Mouse (Mus musculus): ENCODE measurements around the gene Drd2. TPM values are rescaled to one million over a fixed set of nuclear protein-coding genes. Genes with fewer than 3 reads are reported as not detected.
A peak's percentile ranks its signal among the peaks of the same experiment; 100 is the strongest.

The Drd2 gene
- 1 to 10 TPM in 1 of 2 experiments, under 1 TPM in 1; 0.95 to 1.7 TPM for total RNA-seq (2021)
- long read RNA-seq, experiment 1 = 0 reads
- long read RNA-seq, experiment 2, partial matches to known transcripts = 0 of 1 reads
- long read RNA-seq, experiment 2, other reads (novel, unspliced or antisense) = 0 of 1 reads

DNA sequence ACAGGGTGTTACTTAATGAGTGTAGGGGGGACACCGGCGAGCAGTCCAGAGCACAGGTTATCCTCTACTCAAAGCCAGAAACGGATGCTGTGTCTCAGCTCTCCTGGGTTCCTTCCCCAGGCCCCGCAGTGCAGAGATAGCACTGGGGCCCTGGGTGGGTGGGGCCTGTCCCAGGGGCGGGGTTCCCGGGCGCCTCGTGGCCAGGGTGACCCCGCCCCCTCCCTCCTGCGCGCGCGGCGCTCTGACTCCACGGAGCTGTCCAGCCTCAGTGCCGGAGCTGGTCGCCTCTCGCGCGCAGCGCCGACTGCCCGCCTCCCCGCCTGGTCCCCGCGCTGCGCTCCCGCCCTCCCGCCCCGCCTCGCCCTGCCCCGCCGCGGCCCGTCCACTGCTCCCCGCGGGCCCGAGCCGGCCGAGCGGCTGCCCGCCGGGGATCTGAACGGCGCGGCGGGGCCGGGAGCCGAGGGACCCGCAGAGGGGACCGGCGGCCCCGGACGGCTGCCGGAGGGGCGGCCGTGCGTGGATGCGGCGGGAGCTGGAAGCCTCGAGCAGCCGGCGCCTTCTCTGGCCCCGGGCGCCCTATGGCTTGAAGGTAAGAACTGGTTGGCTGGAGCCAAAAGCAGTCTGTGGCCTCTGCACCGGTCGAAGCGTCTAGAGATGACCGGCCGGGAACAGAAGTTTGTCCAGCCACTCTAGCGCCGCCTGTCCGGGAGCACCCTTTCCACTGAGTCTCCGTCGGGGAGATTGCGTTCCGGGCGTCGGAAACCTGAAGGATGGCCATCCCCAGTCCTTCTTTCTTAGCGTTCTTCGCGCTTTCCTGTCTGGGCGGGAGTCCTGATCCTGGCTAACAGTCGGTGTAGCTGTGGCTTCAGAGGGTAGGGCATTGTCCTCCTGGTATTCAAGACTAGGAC, at the start of gene Drd2:
Drd2 (plus strand) TSS at position 492 of the 908 bp plus-strand sequence.
- peak; percentile 71 to 78 for DNase-seq

DNA sequence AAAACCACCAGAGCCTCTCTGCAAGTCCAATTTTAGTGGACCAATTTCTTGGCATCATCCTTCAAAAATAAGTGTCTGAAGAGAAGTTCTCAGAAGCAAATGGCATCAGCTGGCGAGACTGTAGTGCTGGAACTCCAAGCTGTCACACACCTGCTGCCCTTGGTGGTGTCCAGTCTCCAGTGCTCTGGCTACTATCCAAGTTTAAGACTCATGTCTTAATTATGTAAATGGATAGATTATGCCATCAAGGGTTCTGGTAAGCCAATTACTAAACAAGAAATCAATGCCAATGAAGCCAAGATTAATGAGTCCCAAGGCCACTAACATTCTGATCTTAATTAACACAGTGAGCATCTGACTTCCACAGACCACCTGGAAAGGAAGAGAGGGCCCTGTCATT, 45.3 kb upstream of the Drd2 start:
- no peak for DNase-seq

DNA sequence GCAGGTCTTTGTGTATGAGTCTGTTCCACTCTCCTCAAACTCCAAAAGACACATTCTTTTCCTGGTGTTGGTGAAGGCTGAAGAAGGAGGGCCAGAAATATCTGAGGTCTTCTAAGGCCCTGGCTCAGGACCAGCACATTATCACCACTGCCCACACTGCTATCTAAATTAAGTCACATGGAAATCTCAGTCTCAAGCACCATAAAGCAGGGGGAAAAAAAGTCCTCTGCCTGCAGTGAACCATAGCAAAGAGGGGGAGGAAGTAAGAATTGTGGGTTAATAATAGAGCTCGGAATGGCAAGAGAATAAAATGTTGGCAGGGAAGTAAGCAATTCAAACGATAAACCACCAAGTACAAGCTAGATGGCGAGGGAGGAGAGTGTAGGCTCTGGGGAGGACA, 32.9 kb upstream of the Drd2 start:
- no peak for DNase-seq

GRCm38 (mm10) chr9:49310821-49311220, 29.6 kb upstream of the Drd2 start:
- DNase-seq = no peak

DNA sequence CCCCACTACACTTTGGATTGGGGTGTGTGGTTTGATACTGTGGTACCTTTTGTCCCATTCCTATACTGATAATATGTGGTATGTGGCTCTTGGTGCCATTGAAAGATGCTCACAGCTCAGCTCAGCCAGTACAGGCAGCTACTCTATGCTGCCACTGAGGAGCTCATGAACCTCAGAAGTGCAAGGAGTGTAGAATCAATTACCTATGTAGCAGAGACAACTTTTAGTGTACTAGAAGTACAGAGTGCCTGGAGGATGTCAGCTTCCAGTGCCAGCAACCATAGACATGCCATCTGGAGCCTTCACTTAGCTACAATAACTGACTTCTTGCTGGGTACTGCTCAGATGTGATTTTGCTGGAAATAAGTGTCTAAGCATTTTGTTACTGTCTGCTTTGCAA, 21.8 kb upstream of the Drd2 start:
- no peak for DNase-seq

GRCm38 (mm10) chr9:49341044-49341365, 578 bp downstream of the Drd2 start:
- peak; percentile 69 to 75 for DNase-seq

DNA sequence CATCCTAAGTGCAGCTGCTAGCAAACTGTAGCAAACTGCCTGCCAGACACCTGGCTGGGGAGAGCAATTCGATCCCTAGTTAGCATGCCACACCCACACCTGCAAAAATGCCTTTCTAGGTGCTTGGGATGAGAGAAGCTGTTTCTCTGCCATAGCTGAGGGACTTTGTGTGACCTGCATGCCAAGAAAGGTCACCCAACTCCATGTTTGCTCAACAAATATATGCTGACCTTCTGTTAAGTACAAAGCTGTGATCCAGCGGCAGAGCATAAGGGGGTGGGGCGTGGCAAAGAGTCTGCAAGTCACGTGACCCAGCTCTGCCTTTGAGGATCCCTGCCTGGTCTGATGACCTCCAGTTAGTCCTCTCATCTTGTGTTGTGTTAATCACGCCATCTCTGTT, 25.3 kb downstream of the Drd2 start:
- DNase-seq = peak in 1 of 2 experiments; percentile 23

DNA sequence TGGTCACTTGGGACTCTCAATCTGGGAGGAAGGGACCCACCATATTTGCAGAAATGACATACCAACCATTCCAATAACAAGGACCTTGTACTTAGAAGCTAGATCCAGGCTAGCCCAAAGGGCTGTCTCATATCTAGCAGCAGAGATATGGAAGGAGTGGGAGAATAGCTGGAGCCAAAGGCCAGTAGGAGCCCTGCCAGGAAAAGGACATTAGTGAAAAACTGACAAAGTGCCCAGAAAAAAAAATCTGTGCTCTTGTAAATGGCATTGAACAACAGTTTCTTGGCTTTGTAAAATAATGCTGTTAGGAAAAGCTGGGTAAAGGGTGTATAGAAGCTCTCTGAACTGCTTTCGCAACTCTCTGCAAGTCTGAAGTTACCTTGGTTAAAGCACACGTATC, 33.5 kb downstream of the Drd2 start:
- DNase-seq = peak; percentile 29 to 34

- peak in 1 of 2 experiments; percentile 7 for DNase-seq
These were observed 39.5 kb downstream of the Drd2 start for GRCm38 (mm10) chr9:49379962-49380361.

GRCm38 (mm10) chr9:49384041-49384440, 43.6 kb downstream of the Drd2 start:
- no peak for DNase-seq

GRCm38 (mm10) chr9:49384855-49385254, 44.4 kb downstream of the Drd2 start:
- DNase-seq = no peak

DNA sequence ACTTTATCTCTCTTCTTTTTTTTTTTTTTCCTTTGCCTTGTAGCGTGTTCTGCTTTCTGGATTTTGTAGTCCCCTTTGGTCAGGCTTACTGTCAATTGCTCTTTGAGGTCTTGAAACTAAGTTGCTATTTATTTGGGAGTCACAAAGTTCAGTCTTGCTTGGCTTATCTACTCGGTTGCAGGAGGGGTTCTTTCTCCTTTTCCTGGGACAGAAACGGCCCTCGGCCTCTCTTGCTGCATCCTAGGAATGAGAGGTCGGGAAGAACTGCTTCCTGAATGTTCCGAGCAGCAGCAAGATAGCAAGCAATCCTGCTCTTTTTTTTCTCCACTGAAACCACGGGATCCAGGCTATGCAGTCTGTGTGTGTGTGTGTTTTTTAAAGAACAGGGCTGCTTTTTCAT, 44.9 kb downstream of the Drd2 start:
- DNase-seq = peak in 1 of 2 experiments; percentile 18

GRCm38 (mm10) chr9:49386119-49386518, 45.7 kb downstream of the Drd2 start:
- DNase-seq = peak; percentile 17 to 41

- no peak for DNase-seq
These were observed 51.8 kb downstream of the Drd2 start for GRCm38 (mm10) chr9:49392242-49392641.

DNA sequence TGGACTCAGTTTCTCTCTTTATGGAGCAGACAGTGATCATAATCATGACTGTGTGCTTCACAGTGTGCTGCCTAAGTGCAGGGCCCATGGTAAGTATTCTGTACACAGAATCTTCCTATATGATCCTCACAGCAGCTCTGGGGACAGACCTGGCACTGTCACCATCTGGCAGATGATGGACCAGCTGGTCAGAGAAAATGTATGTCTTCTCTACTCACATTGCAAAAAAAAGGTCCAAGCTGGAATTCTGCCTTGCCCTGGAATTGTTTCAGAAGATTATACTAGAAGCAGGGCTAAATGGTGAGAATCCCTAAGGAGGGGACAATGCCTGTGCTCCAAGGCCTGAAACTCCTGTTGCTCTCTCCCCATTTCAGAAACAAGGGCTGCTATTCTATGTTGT, 55.6 kb downstream of the Drd2 start:
- no peak for DNase-seq

DNA sequence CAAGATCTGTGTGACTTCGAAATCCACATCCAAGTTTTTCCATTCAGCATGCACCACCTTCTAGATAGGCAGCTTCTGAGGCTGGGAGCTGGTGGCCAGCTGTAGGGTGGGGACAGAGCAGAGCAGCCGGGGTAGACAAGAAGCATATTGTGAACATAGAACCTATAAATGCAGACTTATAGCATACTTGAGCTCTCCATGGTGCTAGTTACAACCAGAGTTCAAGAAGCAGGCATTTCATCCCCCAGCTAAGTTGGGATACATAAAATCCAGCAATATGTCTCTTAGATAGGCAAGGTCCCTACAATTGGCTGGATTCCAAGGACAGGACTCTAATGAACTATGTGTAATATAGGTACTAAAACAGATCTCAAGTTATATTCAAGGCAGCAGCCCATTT, 63.3 kb downstream of the Drd2 start:
- no peak for DNase-seq

GRCm38 (mm10) chr9:49407028-49407427, 66.6 kb downstream of the Drd2 start:
- DNase-seq = no peak

- DNase-seq = peak; percentile 26 to 39
These were observed 70.2 kb downstream of the Drd2 start for GRCm38 (mm10) chr9:49410621-49411020.

- no peak for DNase-seq
These were observed 83.4 kb downstream of the Drd2 start for GRCm38 (mm10) chr9:49423866-49424265.

DNA sequence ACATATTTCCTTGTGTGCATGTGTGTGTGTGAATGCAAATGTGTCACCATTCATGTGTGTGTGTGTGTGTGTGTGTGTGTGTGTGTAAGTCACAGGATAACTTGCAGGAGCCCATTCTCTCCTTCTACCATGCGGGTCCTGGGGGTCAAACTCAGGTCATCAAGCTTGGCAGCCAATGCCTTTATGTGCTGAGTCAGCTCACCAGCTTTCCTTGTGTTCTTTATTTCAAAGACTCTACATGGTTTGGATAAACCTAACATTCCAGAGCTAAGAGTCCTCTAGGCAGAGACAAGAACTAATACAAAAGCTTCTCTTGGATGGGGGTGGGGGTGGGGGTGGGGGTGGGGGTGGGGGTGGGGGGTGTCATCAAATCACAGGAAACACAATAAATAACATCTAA, 85.2 kb downstream of the Drd2 start:
- DNase-seq = no peak

- DNase-seq = no peak
These were observed 86.5 kb downstream of the Drd2 start, which contains the start of gene Ankk1 for GRCm38 (mm10) chr9:49426921-49427320. Ankk1 (minus strand) TSS chr9:49427021.

GRCm38 (mm10) chr9:49427478-49427877, 87.1 kb downstream of the Drd2 start:
- DNase-seq = no peak

DNA sequence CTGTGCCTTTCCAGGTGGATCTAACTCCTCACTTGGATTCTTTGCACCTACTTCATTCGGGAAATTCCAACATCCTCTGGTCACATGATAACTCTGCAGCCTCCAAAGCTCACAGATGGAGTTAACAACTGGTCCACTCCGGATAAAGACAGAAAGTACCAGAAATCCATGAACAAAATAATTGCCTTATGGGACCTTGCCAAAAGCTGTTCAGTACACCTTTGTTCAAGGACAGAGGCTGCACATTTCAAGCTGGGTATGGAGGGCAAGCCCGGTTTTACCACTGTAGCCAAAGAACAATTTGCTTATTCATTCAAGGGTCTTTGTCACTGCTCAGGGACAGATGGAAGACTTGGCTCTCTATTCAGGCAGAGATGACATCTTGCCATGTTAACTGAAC, 102.2 kb downstream of the Drd2 start:
- no peak for DNase-seq

DNA sequence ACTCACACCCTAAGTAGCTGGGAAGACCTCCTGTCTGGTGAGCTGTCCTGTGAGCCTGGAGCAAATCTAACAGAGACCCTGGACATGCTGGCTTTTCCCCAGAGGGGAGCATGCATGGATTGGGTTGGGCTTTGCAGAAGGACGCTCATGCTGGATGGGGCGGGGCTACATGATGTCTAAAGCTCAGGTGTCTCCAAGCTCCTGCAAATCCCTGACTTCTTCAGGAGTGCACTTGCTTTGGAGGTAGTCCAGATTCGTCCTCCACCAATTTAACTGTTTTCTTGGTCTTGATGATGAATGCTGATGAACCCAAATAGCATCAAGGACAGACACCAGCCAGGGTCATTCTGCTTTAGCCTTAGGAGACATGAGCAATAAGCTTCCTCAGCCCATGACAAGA, 110.1 kb downstream of the Drd2 start:
- peak; percentile 22 to 23 for DNase-seq
